Mouse (Mus musculus) T-helper 2 cell (primary cell): Measurements from ENCODE around the gene Gpc5.

ENCODE experiments used
- in situ Hi-C: fragments of 300-600 bp; cut with MboI, MseI; formaldehyde crosslinking; loops from one replicate; pipeline ENCODE4 v1.15.1; 2025; ENCODE audit warnings: high pct_unique_total_duplicates

Gene Gpc5

DNA sequence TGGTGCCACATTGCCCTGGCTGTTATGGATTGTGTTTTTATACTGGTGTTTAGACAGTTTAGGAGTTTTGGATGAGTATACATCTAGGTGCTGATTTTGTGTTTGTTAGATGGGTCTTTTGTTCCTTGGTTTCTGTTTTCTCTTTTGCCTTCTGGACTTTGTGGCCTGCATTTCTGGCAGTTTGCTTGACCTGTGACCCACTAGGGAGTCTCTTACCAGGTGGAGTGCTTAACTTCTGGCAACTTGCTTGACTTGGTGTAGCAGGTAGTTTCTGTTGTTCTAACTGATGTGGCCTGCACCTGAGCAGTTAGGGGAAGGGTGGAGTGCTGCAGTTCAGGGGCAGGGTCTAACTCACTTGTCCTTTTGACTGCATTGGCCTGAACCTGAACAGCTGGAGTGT is 14.3 kb downstream of the Gpc5 start:
- in situ Hi-C loops = no loop called here

DNA sequence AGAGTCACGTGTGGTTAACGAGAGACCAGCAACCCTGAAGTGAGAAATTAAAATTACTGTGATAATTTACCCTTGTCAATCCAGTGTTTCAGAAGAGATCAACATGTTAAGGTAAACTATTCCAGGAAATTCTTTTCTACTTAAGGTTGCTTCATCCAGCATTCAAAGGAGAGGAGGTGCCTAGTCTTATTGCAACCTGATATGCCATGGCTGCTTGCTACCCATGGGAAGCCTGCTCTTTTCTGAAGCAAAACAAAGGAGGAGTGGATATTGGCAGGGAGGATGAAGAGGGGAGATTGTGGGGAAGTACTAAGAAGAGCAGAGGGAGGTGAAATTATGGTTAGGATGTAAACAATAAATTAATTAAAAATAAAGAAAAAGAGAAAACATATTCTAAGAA is 15.5 kb downstream of the Gpc5 start:
- in situ Hi-C loops = no loop called here

GRCm38 (mm10) chr14:115118626-115119025 is 26.6 kb downstream of the Gpc5 start:
- in situ Hi-C loops = no loop called here

GRCm38 (mm10) chr14:115148821-115149220 is 56.8 kb downstream of the Gpc5 start:
- in situ Hi-C loops = no loop called here

- in situ Hi-C loops = loop anchor here (25.0 kb wide), 1 partner anchor 1581 kb away; no protein-coding TSS in a partner anchor
These were observed 64.6 kb downstream of the Gpc5 start for GRCm38 (mm10) chr14:115156597-115156996.

- in situ Hi-C loops = no loop called here
These were observed 85.4 kb downstream of the Gpc5 start for GRCm38 (mm10) chr14:115177322-115177836.

DNA sequence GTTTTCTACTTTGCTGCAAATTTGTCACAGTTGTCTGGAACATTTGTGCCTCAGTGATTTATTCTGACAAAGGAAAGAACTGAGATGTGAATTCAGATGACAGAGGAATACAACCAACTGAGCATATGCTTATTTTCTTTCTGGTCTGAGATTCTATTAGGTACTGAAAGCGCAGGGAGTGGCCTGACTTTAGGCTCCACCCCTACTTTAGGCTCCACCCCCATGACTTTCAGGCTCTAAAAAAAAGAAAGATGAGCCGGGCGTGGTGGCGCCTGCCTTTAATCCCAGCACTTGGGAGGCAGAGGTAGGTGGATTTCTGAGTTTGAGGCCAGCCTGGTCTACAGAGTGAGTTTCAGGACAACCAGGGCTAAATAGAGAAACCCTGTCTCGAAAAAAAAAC is 87.9 kb downstream of the Gpc5 start:
- in situ Hi-C loops = no loop called here

- in situ Hi-C loops = no loop called here
These were observed 96.2 kb downstream of the Gpc5 start for GRCm38 (mm10) chr14:115188256-115188655.

- in situ Hi-C loops = no loop called here
These were observed 136.1 kb downstream of the Gpc5 start for GRCm38 (mm10) chr14:115228075-115228474.

GRCm38 (mm10) chr14:115236387-115236786 is 144.4 kb downstream of the Gpc5 start:
- in situ Hi-C loops = no loop called here

GRCm38 (mm10) chr14:115240621-115241373 is 148.8 kb downstream of the Gpc5 start:
- in situ Hi-C loops = no loop called here

DNA sequence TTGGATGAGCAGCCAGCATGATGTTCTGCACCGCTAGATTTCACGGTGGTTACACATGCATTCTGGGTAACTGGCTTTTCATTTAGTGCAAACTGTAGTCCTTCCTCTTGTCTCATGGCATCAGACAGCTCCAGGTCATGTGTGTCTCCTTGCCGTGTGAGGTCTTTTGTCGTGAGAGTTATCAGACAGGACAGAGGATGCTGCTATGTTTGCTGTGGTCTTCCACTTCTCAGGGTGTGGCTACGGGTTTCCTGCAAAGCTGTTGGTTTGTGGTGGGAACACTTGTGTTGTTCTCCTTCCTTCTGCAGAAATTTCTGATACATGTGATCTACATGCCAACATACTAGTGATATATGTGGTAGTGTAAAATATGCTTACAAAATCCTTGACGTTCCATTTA is 158.5 kb downstream of the Gpc5 start:
- in situ Hi-C loops = loop anchor here (10.0 kb wide), 1 partner anchor 236 kb away; no protein-coding TSS in a partner anchor

- in situ Hi-C loops = loop anchor here (10.0 kb wide), 1 partner anchor 237 kb away; no protein-coding TSS in a partner anchor
These were observed 159.8 kb downstream of the Gpc5 start for GRCm38 (mm10) chr14:115251791-115252190.

DNA sequence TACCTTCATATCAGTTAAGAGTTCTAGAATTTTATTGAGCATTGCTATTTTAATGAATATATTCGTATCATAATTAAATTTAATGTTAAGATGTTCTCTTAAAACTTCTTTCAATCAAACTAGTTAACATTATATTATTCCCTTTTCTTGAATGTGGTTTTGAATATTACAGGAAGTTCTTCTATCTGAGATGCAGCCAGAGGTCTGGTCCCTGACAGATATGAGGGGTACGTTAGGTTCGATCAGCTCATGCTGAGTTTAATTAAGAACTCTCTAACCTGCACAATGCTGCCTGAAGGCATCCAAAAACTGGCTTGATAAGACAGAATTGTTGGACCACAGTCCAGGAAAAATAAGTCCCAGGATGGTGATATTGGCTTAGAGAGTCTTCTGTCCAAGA is 161.1 kb downstream of the Gpc5 start:
- in situ Hi-C loops = loop anchor here (10.0 kb wide), 1 partner anchor 238 kb away; no protein-coding TSS in a partner anchor

GRCm38 (mm10) chr14:115253685-115254084 is 161.7 kb downstream of the Gpc5 start:
- in situ Hi-C loops = loop anchor here (10.0 kb wide), 1 partner anchor 239 kb away; no protein-coding TSS in a partner anchor

- in situ Hi-C loops = no loop called here
These were observed 177.8 kb downstream of the Gpc5 start for GRCm38 (mm10) chr14:115269703-115270402.

DNA sequence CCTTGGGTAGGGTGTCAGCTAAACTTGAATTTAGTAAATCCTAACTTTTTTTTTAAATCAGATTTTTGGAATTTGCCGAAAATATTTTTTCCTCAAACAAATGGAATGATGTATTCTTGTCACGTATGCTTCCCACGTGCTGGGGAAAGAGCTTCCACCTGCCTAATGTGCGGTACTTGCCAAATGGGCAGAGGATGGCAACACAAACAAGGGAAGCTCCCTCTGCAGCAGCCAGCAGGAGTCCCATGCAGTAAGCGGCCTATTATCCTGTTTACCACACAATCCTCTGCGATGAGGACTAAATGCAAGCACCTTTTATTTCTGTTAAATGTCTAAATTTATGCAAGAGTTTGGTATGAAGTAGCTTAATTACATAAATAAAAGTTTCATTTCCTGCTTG is 178.4 kb downstream of the Gpc5 start:
- in situ Hi-C loops = no loop called here

DNA sequence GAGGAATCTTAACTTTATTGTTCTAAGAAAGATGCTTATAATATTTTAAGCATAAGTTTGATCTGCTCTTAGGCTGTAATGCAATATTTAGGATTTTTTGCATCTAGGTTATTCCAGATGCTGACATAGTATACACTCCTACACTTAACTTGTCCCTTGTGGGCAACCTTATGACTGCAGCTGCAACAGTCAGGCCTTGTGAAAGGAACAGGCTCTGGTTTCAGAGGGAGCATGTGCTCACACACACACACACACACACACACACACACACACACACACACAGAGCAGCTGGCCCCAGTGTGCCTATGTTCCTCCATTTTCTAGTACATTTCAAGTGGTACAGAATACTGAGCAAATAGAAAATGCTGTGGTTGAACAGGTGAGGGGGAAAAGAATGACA is 190.8 kb downstream of the Gpc5 start:
- in situ Hi-C loops = no loop called here

DNA sequence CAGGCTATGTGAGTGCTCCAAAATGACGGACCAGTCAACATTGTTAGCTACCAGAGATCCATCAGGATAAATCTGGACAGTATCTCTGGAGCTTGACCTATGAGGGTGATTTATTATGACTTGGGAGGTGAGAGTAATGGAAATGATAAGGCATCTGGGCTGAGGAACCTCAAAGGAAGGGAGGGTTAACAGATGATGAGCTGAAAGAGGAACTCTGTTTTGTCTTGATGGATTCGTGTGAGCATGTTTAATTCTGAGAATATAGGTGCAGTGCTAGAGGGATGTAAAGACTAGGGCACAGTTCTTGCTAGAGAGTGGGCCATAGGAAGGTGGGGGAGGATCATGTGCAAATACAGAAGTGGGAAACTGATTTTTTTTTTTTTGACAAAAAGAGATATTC is 232.2 kb downstream of the Gpc5 start:
- in situ Hi-C loops = no loop called here

- in situ Hi-C loops = no loop called here
These were observed 234.4 kb downstream of the Gpc5 start for GRCm38 (mm10) chr14:115326426-115326825.

DNA sequence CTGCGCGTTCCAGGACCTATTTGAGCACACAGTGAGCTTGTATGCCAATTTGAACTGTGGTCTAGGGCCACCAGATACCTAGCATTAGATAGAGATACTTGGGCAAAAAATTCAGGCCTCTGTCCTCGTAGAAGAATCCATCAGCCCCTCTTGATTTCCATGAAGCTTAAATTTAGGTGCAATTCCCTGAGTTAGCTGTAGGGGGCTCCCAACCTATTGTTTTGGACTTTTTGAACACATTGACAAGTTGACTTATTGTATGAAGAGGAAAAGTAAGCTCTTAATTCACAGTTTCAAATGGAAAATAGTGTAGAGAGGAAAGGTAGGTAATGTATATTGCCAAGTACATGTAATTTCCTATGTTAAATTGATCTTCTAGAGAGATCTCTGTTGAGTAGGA is 247.1 kb downstream of the Gpc5 start:
- in situ Hi-C loops = no loop called here

DNA sequence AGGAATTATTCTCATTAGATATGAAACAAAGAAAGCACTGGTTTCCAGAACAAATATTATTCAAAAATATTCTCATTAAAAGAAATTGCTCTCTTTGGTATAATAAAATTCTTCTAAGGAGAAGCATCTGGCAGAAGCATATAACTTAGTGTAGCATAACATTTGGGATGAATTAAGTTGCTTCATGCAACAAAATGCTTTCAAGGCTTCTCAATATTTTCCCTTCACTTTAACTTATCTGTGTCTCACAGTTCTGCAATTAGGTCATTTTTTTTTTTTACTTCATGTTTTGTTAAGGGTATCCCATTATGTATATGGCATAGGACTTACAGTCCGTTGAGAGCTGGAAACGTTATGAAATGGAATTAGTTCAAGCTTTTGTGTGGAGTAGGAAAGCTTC is 250.6 kb downstream of the Gpc5 start:
- in situ Hi-C loops = no loop called here

- in situ Hi-C loops = no loop called here
These were observed 257.4 kb downstream of the Gpc5 start for GRCm38 (mm10) chr14:115349448-115349847.
